Mouse (Mus musculus) midbrain, embryonic 16.5 days (tissue): ENCODE data around the gene Vmn2r36. TPM values are rescaled to one million over a fixed set of nuclear protein-coding genes. Genes with fewer than 3 reads are reported as not detected.
"Not testable (repeated sequence)": the region's sequence is repeated elsewhere in the genome, so short reads cannot be mapped to it uniquely, and the experiment has no call there.

Source experiments
- ATAC-seq: fragments of 200-750 bp; cut with Nextera tagmentation; 2 replicates; pipeline ENCODE4 v1.8.0; 2017; ENCODE audit warnings: moderate TSS enrichment
- H3K27ac ChIP-seq: fragments of 300-500 bp; sonication (generic); 2 replicates; pipeline ENCODE4 v1.5.1; 2014; ENCODE audit warnings: mild to moderate bottlenecking, low read length, mixed read lengths
- H3K27me3 ChIP-seq: fragments of 300-500 bp; sonication (generic); 2 replicates; pipeline ENCODE4 v1.6.1; 2014; ENCODE audit warnings: low read depth, low read length, mixed read lengths; ENCODE audit not compliant: control insufficient read depth, insufficient read depth
- H3K36me3 ChIP-seq: fragments of 300-500 bp; sonication (generic); 2 replicates; pipeline ENCODE4 v1.6.1; 2014; ENCODE audit warnings: mild to moderate bottlenecking, low read length, moderate library complexity, mixed read lengths; ENCODE audit not compliant: control insufficient read depth, insufficient read depth
- H3K4me1 ChIP-seq: fragments of 300-500 bp; sonication (generic); 2 replicates; pipeline ENCODE4 v1.6.1; 2014; ENCODE audit warnings: mild to moderate bottlenecking, low read length, mixed read lengths; ENCODE audit not compliant: control insufficient read depth, insufficient read depth
- H3K4me2 ChIP-seq: fragments of 300-500 bp; sonication (generic); 2 replicates; pipeline ENCODE4 v1.6.1; 2014; ENCODE audit warnings: mild to moderate bottlenecking, low read length, mixed read lengths
- H3K4me3 ChIP-seq: fragments of 300-500 bp; sonication (generic); 2 replicates; pipeline ENCODE4 v1.5.1; 2014; ENCODE audit warnings: low read depth, mild to moderate bottlenecking, low read length, moderate library complexity, mixed read lengths
- H3K9ac ChIP-seq: fragments of 300-500 bp; sonication (generic); 2 replicates; pipeline ENCODE4 v1.6.1; 2014; ENCODE audit warnings: low read depth, low read length, mixed read lengths
- H3K9me3 ChIP-seq: fragments of 300-500 bp; sonication (generic); replicated peaks from 2 replicates; pipeline ENCODE4 v1.6.1; 2014; ENCODE audit warnings: mild to moderate bottlenecking, low read length, mixed read lengths; ENCODE audit not compliant: control insufficient read depth, poor library complexity, severe bottlenecking
- WGBS: fragments of 180-500 bp; shearing (Covaris S2); extraction: QIAGEN DNeasy Blood & Tissue Kit; methylation state at CpG from one replicate; pipeline ENCODE4 v1.1.7; 2014; 5-methylcytosine and 5-hydroxymethylcytosine counted together
- polyA plus RNA-seq: library from polyadenylated mRNA; unstranded; fragments of >200 nt; fragmentation: Nextera tagmentation; extraction: Ambion mirVana; gene quantifications from 2 replicates; pipeline ENCODE4 v1.2.1, GENCODE M21; 2015

Gene Vmn2r36
- not detected in 2 replicates for polyA plus RNA-seq

GRCm38 (mm10) chr7:7902395-7902794 is at the start of gene Vmn2r36:
TSS of gene Vmn2r36 (minus strand) at chr7:7902495.
- not testable (repeated sequence) for ATAC-seq

More at GRCm38 (mm10) chr7:7902395-7902794, at the start of gene Vmn2r36:
- not testable (repeated sequence) for H3K9me3 ChIP-seq, H3K36me3 ChIP-seq, H3K9ac ChIP-seq, H3K4me2 ChIP-seq, H3K27me3 ChIP-seq, H3K27ac ChIP-seq, H3K4me3 ChIP-seq, H3K4me1 ChIP-seq
- no CpG with 5 or more reads among the region's 1 CpGs for WGBS

Other genes starting within 250 kb of the Vmn2r36 start
- gene Vmn2r34, start 213.0 kb downstream of the Vmn2r36 start, polyA plus RNA-seq: not detected in 2 replicates
- not detected in 2 replicates for gene Vmn2r35, start 82.6 kb downstream of the Vmn2r36 start, polyA plus RNA-seq